ENCODE assay signal across 15 mouse cellular contexts in genomic region chr6:30732571-30733130, GRCm38 (mm10). TPM values are rescaled to one million over a fixed set of nuclear protein-coding genes. Genes with fewer than 3 reads are reported as not detected.
DNase-seq lines count a peak whose midpoint lies in the region; ATAC-seq and TF ChIP-seq lines count a peak whose summit lies in the region.
"Had no signal": no experiment of that assay in that cellular context is flagged by ENCODE, and none has a peak within 500 bp of the region (broad histone marks: within the 10 kb centered on the region; RNA-seq: fewer than 3 reads in every experiment).

No protein-coding gene starts in this region.

- H3K4me1 ChIP-seq in intestine, postnatal 0 days (replicated peaks; ENCODE audit: control insufficient read depth, insufficient read depth, low read length): 0 out of 2 replicates have a peak, but pooled peaks cover 3% of the 10 kb centered on the region
- H3K4me1 ChIP-seq in intestine, embryonic 16.5 days (ENCODE audit: control insufficient read depth, insufficient read depth, low read length): peaks cover 5% of the 10 kb centered on the region; the same call in 1 of the 2 replicates
- H3K4me1 ChIP-seq in embryonic facial prominence, embryonic 15.5 days: peaks cover 21% of the 10 kb centered on the region; the same call in 1 of the 2 replicates
- H3K4me1 ChIP-seq in midbrain, embryonic 14.5 days (ENCODE audit: control insufficient read depth, insufficient read depth, low read length): peaks cover 13% of the 10 kb centered on the region

- no peak overlapping the region for H3K27ac ChIP-seq in intestine, postnatal 0 days (ENCODE audit: low read depth, low read length)
- H3K27ac ChIP-seq in intestine, embryonic 16.5 days (ENCODE audit: low read length): no peak overlapping the region
- peak overlapping the region; percentile 34; the same call in 1 of the 2 replicates for H3K27ac ChIP-seq in embryonic facial prominence, embryonic 15.5 days (replicated peaks)
- peak overlapping the region; percentile 2; the same call in 1 of the 2 replicates for H3K27ac ChIP-seq in midbrain, embryonic 14.5 days (replicated peaks; ENCODE audit: low read depth, low read length)
- H3K27ac ChIP-seq: heart, embryonic 15.5 days; intestine, embryonic 15.5 days had no signal

- no peak for ATAC-seq in intestine, postnatal 0 days
- no peak for ATAC-seq in intestine, embryonic 16.5 days
- ATAC-seq in embryonic facial prominence, embryonic 15.5 days (ENCODE audit: insufficient number of reproducible peaks, low FRiP score, low TSS enrichment, low read depth): no peak
- ATAC-seq in midbrain, embryonic 14.5 days (ENCODE audit: low FRiP score, low TSS enrichment): no peak
- ATAC-seq: intestine, embryonic 15.5 days; liver, postnatal 0 days had no signal

- H3K27me3 ChIP-seq in intestine, postnatal 0 days (replicated peaks; ENCODE audit: control insufficient read depth, insufficient read depth, low read length): no peaks in the 10 kb centered on the region; the same call in 1 of the 2 replicates
- no peaks in the 10 kb centered on the region for H3K27me3 ChIP-seq in intestine, embryonic 16.5 days (replicated peaks; ENCODE audit: control insufficient read depth, insufficient read depth, low read length)
- no peaks in the 10 kb centered on the region for H3K27me3 ChIP-seq in embryonic facial prominence, embryonic 15.5 days
- no peaks in the 10 kb centered on the region for H3K27me3 ChIP-seq in midbrain, embryonic 14.5 days (ENCODE audit: control insufficient read depth, insufficient read depth, low read length)
- H3K27me3 ChIP-seq: heart, embryonic 15.5 days; intestine, embryonic 15.5 days had no signal

- peaks cover 5% of the 10 kb centered on the region; the same call in 1 of the 2 replicates for H3K9me3 ChIP-seq in intestine, postnatal 0 days (ENCODE audit: control insufficient read depth)
- H3K9me3 ChIP-seq in intestine, embryonic 16.5 days (ENCODE audit: control insufficient read depth, low read length): peaks cover 12% of the 10 kb centered on the region
- H3K9me3 ChIP-seq in embryonic facial prominence, embryonic 15.5 days (replicated peaks): peaks cover 20% of the 10 kb centered on the region
- peaks cover 19% of the 10 kb centered on the region for H3K9me3 ChIP-seq in midbrain, embryonic 14.5 days (ENCODE audit: control insufficient read depth, low read length)
- H3K9me3 ChIP-seq: intestine, embryonic 15.5 days had no signal

- peak; percentile 17; the same call in 1 of the 2 replicates for TF ChIP-seq CTCF in intestine, postnatal 0 days (IDR thresholded peaks at IDR 0.05; ENCODE audit: low read depth)

- WGBS in intestine, postnatal 0 days: 52% methylated on average over 18 of the region's 18 CpGs
- 51% methylated on average over 18 of the region's 18 CpGs for whole genome bisulfite sequencing in intestine, embryonic 16.5 days
- 47% methylated on average over 18 of the region's 18 CpGs for WGBS in embryonic facial prominence, embryonic 15.5 days
- 46% methylated on average over 18 of the region's 18 CpGs for WGBS in midbrain, embryonic 14.5 days

- H3K4me2 ChIP-seq in intestine, postnatal 0 days (replicated peaks; ENCODE audit: low read depth): no peak overlapping the region
- H3K4me2 ChIP-seq in intestine, embryonic 16.5 days (ENCODE audit: low read depth, low read length): no peak overlapping the region
- no peak overlapping the region for H3K4me2 ChIP-seq in embryonic facial prominence, embryonic 15.5 days (replicated peaks)
- H3K4me2 ChIP-seq in midbrain, embryonic 14.5 days (ENCODE audit: low read length): no peak overlapping the region
- H3K4me2 ChIP-seq: heart, embryonic 15.5 days; intestine, embryonic 15.5 days had no signal

- peak; percentile 29 for DNase-seq in retina, postnatal 1 day
- no peak for DNase-seq in retina, embryonic 14.5 days (ENCODE audit: low spot score)
- DNase-seq in midbrain, embryonic 14.5 days: no peak
- no peak for DNase-seq in natural killer cell, adult 2 months (ENCODE audit: low spot score in 2 of 2)
- no peak for DNase-seq in left cerebral cortex, adult 8-10 months (ENCODE audit: low spot score in 2 of 2)
- DNase-seq: adrenal gland, postnatal 25 days; gastrocnemius, postnatal 14 days; liver, postnatal 0 days; thymus, adult 18-20 months had no signal

- no peaks in the 10 kb centered on the region for H3K36me3 ChIP-seq in intestine, postnatal 0 days (ENCODE audit: control insufficient read depth, insufficient read depth)
- H3K36me3 ChIP-seq in intestine, embryonic 16.5 days (ENCODE audit: control insufficient read depth, insufficient read depth, low read length): no peaks in the 10 kb centered on the region
- no peaks in the 10 kb centered on the region for H3K36me3 ChIP-seq in embryonic facial prominence, embryonic 15.5 days
- H3K36me3 ChIP-seq in midbrain, embryonic 14.5 days (ENCODE audit: control insufficient read depth, insufficient read depth, low read length): no peaks in the 10 kb centered on the region
- H3K36me3 ChIP-seq: heart, embryonic 15.5 days; intestine, embryonic 15.5 days had no signal

- H3K9ac ChIP-seq in intestine, postnatal 0 days (ENCODE audit: low read depth, low read length): no peak overlapping the region
- no peak overlapping the region for H3K9ac ChIP-seq in intestine, embryonic 16.5 days (ENCODE audit: low read depth, low read length)
- H3K9ac ChIP-seq in embryonic facial prominence, embryonic 15.5 days: no peak overlapping the region
- no peak overlapping the region for H3K9ac ChIP-seq in midbrain, embryonic 14.5 days (replicated peaks; ENCODE audit: low read length)
- H3K9ac ChIP-seq: heart, embryonic 15.5 days; intestine, embryonic 15.5 days; liver, postnatal 0 days had no signal

- H3K4me3 ChIP-seq in intestine, postnatal 0 days (ENCODE audit: low read depth, low read length): no peak overlapping the region
- H3K4me3 ChIP-seq in intestine, embryonic 16.5 days (ENCODE audit: low read length): no peak overlapping the region
- no peak overlapping the region for H3K4me3 ChIP-seq in embryonic facial prominence, embryonic 15.5 days (replicated peaks)
- no peak overlapping the region for H3K4me3 ChIP-seq in midbrain, embryonic 14.5 days (replicated peaks; ENCODE audit: low read depth, low read length)
- H3K4me3 ChIP-seq: heart, embryonic 15.5 days; intestine, embryonic 15.5 days; megakaryocyte, embryonic 14.5 days had no signal

RNA-seq across cellular contexts. Expression of gene Mest, which starts 9.3 kb away (rescaled TPM):
- 145 and 156 TPM in 2 replicates for polyA plus RNA-seq in intestine, postnatal 0 days (2015; fragmentation: Nextera tagmentation; extraction: Ambion mirVana)
- 558 and 560 TPM in 2 replicates for polyA plus RNA-seq in intestine, embryonic 16.5 days (2015; fragmentation: Nextera tagmentation; extraction: Ambion mirVana)
- 1,312 and 1,376 TPM in 2 replicates for polyA plus RNA-seq in embryonic facial prominence, embryonic 15.5 days (2015; fragmentation: Nextera tagmentation; extraction: Ambion mirVana)
- polyA plus RNA-seq in midbrain, embryonic 14.5 days (2014; fragmentation: Nextera tagmentation; extraction: Ambion mirVana): 297 and 402 TPM in 2 replicates
- 100 to 1,000 TPM in 1 of 4 experiments, 10 to 100 TPM in 3; 66.1 to 109 (median 76.2) TPM for total RNA-seq in left cerebral cortex, adult 8-10 months (2022)

RNA-seq across cellular contexts. Expression of gene Cep41, which starts 39.1 kb away (rescaled TPM):
- polyA plus RNA-seq in intestine, postnatal 0 days (2015; fragmentation: Nextera tagmentation; extraction: Ambion mirVana): 3.7 and 4.4 TPM in 2 replicates
- 6.2 and 6.6 TPM in 2 replicates for polyA plus RNA-seq in intestine, embryonic 16.5 days (2015; fragmentation: Nextera tagmentation; extraction: Ambion mirVana)
- 30.9 and 33.1 TPM in 2 replicates for polyA plus RNA-seq in embryonic facial prominence, embryonic 15.5 days (2015; fragmentation: Nextera tagmentation; extraction: Ambion mirVana)
- 13.3 and 14.2 TPM in 2 replicates for polyA plus RNA-seq in midbrain, embryonic 14.5 days (2014; fragmentation: Nextera tagmentation; extraction: Ambion mirVana)
- total RNA-seq in left cerebral cortex, adult 8-10 months (2022): 1 to 10 TPM; 4.9 to 6.6 (median 6.1) TPM

Comparison
In these comparisons a context has a peak if more than half of its experiments do, and no peak if none do; other contexts are left out.
1. H3K27ac ChIP-seq: peak in embryonic facial prominence, embryonic 15.5 days (single experiment) and midbrain, embryonic 14.5 days (single experiment); none in intestine, postnatal 0 days (single experiment) and intestine, embryonic 16.5 days (single experiment).